ENCODE assay signal across 8 mouse cellular contexts in the genomic region with DNA sequence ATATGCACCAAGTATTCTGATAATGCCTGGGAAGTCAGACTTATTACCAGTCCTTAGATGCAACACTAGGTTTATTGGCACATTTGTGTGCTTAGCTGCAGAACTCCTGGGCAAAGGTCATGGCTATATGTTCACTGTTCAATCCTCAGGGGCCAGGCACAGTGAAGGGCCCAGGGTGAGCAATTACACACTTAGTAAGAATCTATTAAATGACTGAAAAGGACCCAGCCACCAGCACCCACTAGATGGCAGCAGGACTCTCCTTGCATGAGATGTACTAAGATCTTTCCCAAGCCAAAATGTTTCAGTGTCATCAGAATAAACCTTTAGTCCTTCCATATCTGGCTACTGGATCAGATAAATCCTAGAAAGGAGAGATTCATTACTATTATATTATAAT. TPM values are rescaled to one million over a fixed set of nuclear protein-coding genes. Genes with fewer than 3 reads are reported as not detected.
DNase-seq lines count a peak whose midpoint lies in the region; ATAC-seq and TF ChIP-seq lines count a peak whose summit lies in the region.

No protein-coding gene starts in this region.

- no peak for TF ChIP-seq POLR2A in liver, adult 2 months (IDR thresholded peaks at IDR 0.05; ENCODE audit: extremely low read depth, insufficient read depth, low read length)

- no peak for ATAC-seq in liver, embryonic 12.5 days
- peak; percentile 72 for ATAC-seq in granulocyte monocyte progenitor cell, adult 5-6 weeks (replicated peaks; ENCODE audit: poor library complexity, severe bottlenecking)
- ATAC-seq in lung, embryonic 16.5 days (ENCODE audit: low read depth): 0 out of 2 replicates have a peak, but pooled peaks have one; percentile 28

- TF ChIP-seq CTCF in liver, adult 2 months (IDR thresholded peaks at IDR 0.05; ENCODE audit: low read depth, low read length): peak; percentile 63

- H3K27me3 ChIP-seq in liver, adult 2 months (ENCODE audit: control insufficient read depth, insufficient read depth, low read length): no peaks in the 10 kb centered on the region
- H3K27me3 ChIP-seq in liver, embryonic 12.5 days (replicated peaks): no peaks in the 10 kb centered on the region
- no peaks in the 10 kb centered on the region for H3K27me3 ChIP-seq in lung, embryonic 16.5 days (ENCODE audit: control insufficient read depth, insufficient read depth, low read depth, low read length)

- no peaks in the 10 kb centered on the region for H3K36me3 ChIP-seq in liver, adult 2 months (ENCODE audit: control insufficient read depth, insufficient read depth, low read length)
- H3K36me3 ChIP-seq in liver, embryonic 12.5 days: no peaks in the 10 kb centered on the region
- H3K36me3 ChIP-seq in lung, embryonic 16.5 days (ENCODE audit: control insufficient read depth, insufficient read depth, low read length): no peaks in the 10 kb centered on the region

- H3K9me3 ChIP-seq in liver, embryonic 12.5 days (replicated peaks): no peaks in the 10 kb centered on the region
- no peaks in the 10 kb centered on the region; the same call in 1 of the 2 replicates for H3K9me3 ChIP-seq in lung, embryonic 16.5 days (ENCODE audit: control insufficient read depth, low read length)

- H3K79me2 ChIP-seq in liver, adult 2 months (ENCODE audit: control insufficient read depth, insufficient read depth, low read length): no peaks in the 10 kb centered on the region

- DNase-seq in liver, adult 2 months (ENCODE audit: extremely low read depth, low read depth, low spot score): peak; percentile 52
- peak; percentile 18 to 61 for DNase-seq in cerebellum, postnatal 25 days
- peak; percentile 69 for DNase-seq in kidney, postnatal 14 days
- peak; percentile 65 for DNase-seq in right cerebral cortex, postnatal 14 days
- DNase-seq in spleen, adult 18-20 months: no peak

- H3K4me2 ChIP-seq in liver, embryonic 12.5 days: no peak overlapping the region
- H3K4me2 ChIP-seq in lung, embryonic 16.5 days (ENCODE audit: low read depth, low read length): no peak overlapping the region

- H3K9ac ChIP-seq in liver, adult 2 months (ENCODE audit: low read depth, low read length): no peak overlapping the region
- no peak overlapping the region for H3K9ac ChIP-seq in liver, embryonic 12.5 days
- no peak overlapping the region for H3K9ac ChIP-seq in lung, embryonic 16.5 days (ENCODE audit: low read length)

- H3K4me1 ChIP-seq in liver, adult 2 months (ENCODE audit: control insufficient read depth, insufficient read depth, low read length): no peaks in the 10 kb centered on the region
- H3K4me1 ChIP-seq in liver, embryonic 12.5 days: no peaks in the 10 kb centered on the region
- H3K4me1 ChIP-seq in lung, embryonic 16.5 days (replicated peaks; ENCODE audit: control insufficient read depth, insufficient read depth, low read length): no peaks in the 10 kb centered on the region

- H3K4me3 ChIP-seq in liver, adult 2 months (ENCODE audit: insufficient read depth, low read depth, low read length): no peak overlapping the region
- no peak overlapping the region for H3K4me3 ChIP-seq in liver, embryonic 12.5 days
- H3K4me3 ChIP-seq in lung, embryonic 16.5 days (ENCODE audit: low read length): no peak overlapping the region

- H3K27ac ChIP-seq in liver, adult 2 months (replicated peaks; ENCODE audit: insufficient read depth, low read depth, low read length): no peak overlapping the region
- no peak overlapping the region for H3K27ac ChIP-seq in liver, embryonic 12.5 days
- no peak overlapping the region for H3K27ac ChIP-seq in lung, embryonic 16.5 days (ENCODE audit: low read length)

RNA-seq across cellular contexts. Expression of a gene that starts 37.4 kb away (rescaled TPM):
- not detected in 2 replicates for total RNA-seq in liver, adult 2 months (2014; rRNA removed)
- not detected in 2 replicates for polyA plus RNA-seq in liver, adult 2 months (2012; rRNA removed)
- polyA plus RNA-seq in liver, embryonic 12.5 days (2016; fragmentation: Nextera tagmentation; extraction: Ambion mirVana): not detected in 2 replicates
- not detected in 2 replicates for total RNA-seq in granulocyte monocyte progenitor cell, adult 5-6 weeks (2014; fragmentation: Nextera tagmentation)
- total RNA-seq in granulocyte monocyte progenitor cell, adult 5-6 weeks (2017): not detected in 2 replicates
- not detected in 2 replicates for polyA plus RNA-seq in lung, embryonic 16.5 days (2015; fragmentation: Nextera tagmentation; extraction: Ambion mirVana)

Comparison
In these comparisons a context has a peak if more than half of its experiments do, and no peak if none do; other contexts are left out.
1. DNase-seq: peak in liver, adult 2 months (single experiment), cerebellum, postnatal 25 days (2 of 2), kidney, postnatal 14 days (single experiment) and right cerebral cortex, postnatal 14 days (single experiment); none in spleen, adult 18-20 months (0 of 2).